Mouse (Mus musculus): ENCODE measurements at regions not wholly inside any gene's neighbourhood (a gene's known extent, or its start where the extent isn't known, plus 50 kb on each side); places are given as distances from the start of the nearest gene placed in this dataset.

DNA sequence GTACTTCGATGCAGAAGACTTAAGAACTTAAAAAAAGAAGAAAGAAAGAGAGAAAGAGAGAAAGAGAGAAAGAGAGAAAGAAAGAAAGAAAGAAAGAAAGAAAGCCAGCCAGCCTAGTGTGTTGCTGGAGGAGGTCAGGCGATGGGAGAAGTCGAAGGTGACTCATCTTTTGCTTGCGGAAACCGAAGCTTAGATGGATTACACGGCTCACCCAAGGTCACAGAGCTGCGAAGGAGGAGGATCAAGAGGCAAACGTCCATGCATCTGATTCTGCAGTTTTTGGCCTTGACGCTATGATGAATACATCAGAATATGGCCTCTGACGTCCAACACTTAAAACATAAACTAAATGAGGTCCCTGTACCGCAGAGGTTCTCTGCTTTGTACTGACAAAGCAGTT, 192.4 kb upstream of the Tmem45b start:
- no peak overlapping the region for H3K4me3 ChIP-seq (ENCODE audit: low read depth, low read length)
- no peaks in the 10 kb centered on the region for H3K4me1 ChIP-seq (ENCODE audit: insufficient read depth)
- H3K4me2 ChIP-seq (ENCODE audit: low read depth, low read length) = no peak overlapping the region
- no peak for TF ChIP-seq EP300 (IDR thresholded peaks at IDR 0.05; ENCODE audit: low read depth)
- TF ChIP-seq CTCF (IDR thresholded peaks at IDR 0.05; ENCODE audit: low read depth) = no peak
- WGBS (ENCODE audit: insufficient replicate concordance) = 70% methylated on average over 11 of the region's 11 CpGs
- H3K27me3 ChIP-seq (ENCODE audit: insufficient read depth, low read length) = no peaks in the 10 kb centered on the region
- ATAC-seq (no peak), DNase-seq (no peak)
- H3K27ac ChIP-seq (ENCODE audit: low read depth) = no peak overlapping the region
- H3K36me3 ChIP-seq (replicated peaks; ENCODE audit: insufficient read depth, low read length) = no peaks in the 10 kb centered on the region
- H3K9ac ChIP-seq (replicated peaks) = no peak overlapping the region
- H3K9me3 ChIP-seq (ENCODE audit: low read length) = no peaks in the 10 kb centered on the region

DNA sequence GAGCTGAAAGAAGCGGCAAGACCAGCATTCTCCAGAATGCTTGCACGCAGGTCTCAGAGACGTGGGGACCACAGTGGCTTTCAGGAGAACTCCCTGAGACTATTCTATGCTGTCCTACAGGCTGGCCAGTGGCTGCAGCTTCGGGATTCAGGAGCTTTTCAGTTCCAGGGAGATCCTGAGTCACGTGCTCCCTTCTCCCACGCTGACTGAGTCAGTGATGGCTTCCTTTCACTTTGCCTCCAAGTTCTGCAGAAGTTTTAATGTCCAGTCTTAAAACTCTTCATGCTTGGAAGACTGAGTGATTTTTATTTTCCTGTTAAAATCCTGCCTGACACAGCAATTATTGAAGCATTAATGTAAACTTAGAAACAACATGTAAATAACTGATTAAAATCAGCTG, 190.5 kb upstream of the Tmem45b start:
- Histone ChIP-seq H3K27ac (ENCODE audit: low read depth) (no peak overlapping the region), H3K9me3 (ENCODE audit: low read length) (no peaks in the 10 kb centered on the region), H3K27me3 (ENCODE audit: insufficient read depth, low read length) (no peaks in the 10 kb centered on the region), H3K4me1 (ENCODE audit: insufficient read depth) (no peaks in the 10 kb centered on the region), H3K9ac (replicated peaks) (no peak overlapping the region), H3K4me3 (ENCODE audit: low read depth, low read length) (no peak overlapping the region), H3K4me2 (ENCODE audit: low read depth, low read length) (no peak overlapping the region), H3K36me3 (replicated peaks; ENCODE audit: insufficient read depth, low read length) (no peaks in the 10 kb centered on the region)
- 64% methylated on average over 6 of the region's 6 CpGs for WGBS (ENCODE audit: insufficient replicate concordance)
- TF ChIP-seq EP300 (IDR thresholded peaks at IDR 0.05; ENCODE audit: low read depth) (no peak), CTCF (IDR thresholded peaks at IDR 0.05; ENCODE audit: low read depth) (no peak)
- no peak for DNase-seq
- ATAC-seq = no peak

DNA sequence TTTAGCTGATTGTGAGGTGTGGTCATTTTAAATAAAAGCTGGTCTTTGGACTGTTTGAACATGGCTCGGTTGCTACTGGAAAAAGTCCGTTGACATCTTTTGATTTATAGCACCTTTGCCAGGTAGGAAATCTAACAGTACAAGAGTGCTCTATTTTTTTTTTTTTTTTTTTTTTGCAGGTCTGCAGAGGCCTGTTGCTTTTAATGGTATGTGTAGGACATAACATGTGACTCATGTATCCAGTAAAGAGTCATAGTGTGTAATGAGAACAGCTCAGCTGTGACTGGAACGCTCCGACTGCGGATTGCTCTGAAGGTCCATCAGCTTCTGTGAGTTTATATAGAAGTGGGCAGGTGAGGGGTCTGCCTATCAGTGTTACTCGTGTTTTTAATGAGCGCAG, 190.0 kb upstream of the Tmem45b start:
- no peak for ATAC-seq

DNA sequence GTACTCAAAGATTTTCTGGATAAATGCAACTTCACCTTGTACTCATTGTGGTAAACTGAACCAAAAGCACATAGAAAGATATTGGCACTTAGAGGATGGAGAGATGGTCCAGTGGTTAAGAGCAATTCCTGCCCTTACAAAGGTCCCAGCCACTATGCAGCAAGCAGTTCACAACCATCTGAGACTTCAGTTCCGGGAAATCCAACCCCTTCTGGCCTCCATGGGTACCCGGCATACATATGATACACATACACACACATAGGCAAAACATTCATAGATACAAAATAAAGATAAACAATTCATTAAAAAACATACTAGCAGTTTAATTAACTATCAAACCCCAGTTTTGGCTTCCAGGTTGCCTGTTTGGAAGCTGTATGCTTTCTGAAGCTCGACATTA, 189.5 kb upstream of the Tmem45b start:
- 73% methylated on average over 3 of the region's 3 CpGs for WGBS (ENCODE audit: insufficient replicate concordance)
- DNase-seq (no peak), ATAC-seq (no peak)
- TF ChIP-seq EP300 (IDR thresholded peaks at IDR 0.05; ENCODE audit: low read depth) (no peak), CTCF (IDR thresholded peaks at IDR 0.05; ENCODE audit: low read depth) (no peak)
- Histone ChIP-seq H3K9ac (replicated peaks) (no peak overlapping the region), H3K4me2 (ENCODE audit: low read depth, low read length) (no peak overlapping the region), H3K27ac (ENCODE audit: low read depth) (no peak overlapping the region), H3K9me3 (ENCODE audit: low read length) (no peaks in the 10 kb centered on the region), H3K4me3 (ENCODE audit: low read depth, low read length) (no peak overlapping the region), H3K4me1 (ENCODE audit: insufficient read depth) (no peaks in the 10 kb centered on the region), H3K27me3 (ENCODE audit: insufficient read depth, low read length) (no peaks in the 10 kb centered on the region), H3K36me3 (replicated peaks; ENCODE audit: insufficient read depth, low read length) (no peaks in the 10 kb centered on the region)

More for the DNA sequence above, 190.0 kb upstream of the Tmem45b start:
- Histone ChIP-seq H3K4me3 (ENCODE audit: low read depth, low read length) (no peak overlapping the region), H3K9me3 (ENCODE audit: low read length) (no peaks in the 10 kb centered on the region), H3K4me2 (ENCODE audit: low read depth, low read length) (no peak overlapping the region), H3K27me3 (ENCODE audit: insufficient read depth, low read length) (no peaks in the 10 kb centered on the region), H3K36me3 (replicated peaks; ENCODE audit: insufficient read depth, low read length) (no peaks in the 10 kb centered on the region), H3K4me1 (ENCODE audit: insufficient read depth) (no peaks in the 10 kb centered on the region), H3K27ac (ENCODE audit: low read depth) (no peak overlapping the region), H3K9ac (replicated peaks) (no peak overlapping the region)
- no peak for TF ChIP-seq CTCF (IDR thresholded peaks at IDR 0.05; ENCODE audit: low read depth)
- no peak for TF ChIP-seq EP300 (IDR thresholded peaks at IDR 0.05; ENCODE audit: low read depth)
- WGBS (ENCODE audit: insufficient replicate concordance) = 76% methylated on average over 7 of the region's 7 CpGs
- no peak for DNase-seq

DNA sequence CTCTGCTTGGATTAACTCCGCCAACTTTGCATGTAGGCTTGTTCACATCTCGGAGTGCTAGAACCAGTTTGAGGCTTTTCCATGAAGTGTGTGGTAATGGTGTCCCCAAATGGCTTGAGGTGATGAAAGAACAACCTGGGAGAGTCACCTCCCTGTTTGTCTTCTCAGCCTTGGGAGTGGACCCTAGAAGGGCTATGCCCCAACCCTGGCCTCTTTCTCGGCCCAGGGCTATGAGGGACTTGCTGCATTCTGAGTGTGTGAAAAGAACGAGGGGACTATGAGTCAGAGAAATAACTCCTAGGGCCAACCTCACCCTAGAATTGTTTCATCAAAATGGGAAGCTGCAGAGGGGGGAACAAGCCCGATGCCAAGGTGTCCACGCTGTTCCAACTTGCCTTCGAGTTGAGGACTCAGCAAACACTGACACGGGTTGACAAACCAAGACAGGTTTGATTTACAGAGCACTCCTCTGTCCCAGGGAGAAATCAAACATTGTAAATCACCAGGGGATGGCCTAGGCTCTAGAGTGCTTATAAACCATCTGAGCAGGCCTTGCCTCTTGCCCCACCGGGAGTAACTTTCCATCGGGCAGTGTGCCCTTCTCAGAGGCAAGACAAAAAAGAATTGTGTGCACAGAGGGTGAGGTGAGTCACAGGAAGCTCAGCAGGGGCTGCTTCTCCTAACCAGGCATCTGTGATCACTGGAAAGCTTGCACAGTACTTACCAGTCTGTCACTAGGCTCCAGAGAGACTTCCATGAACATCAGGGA, 186.3 kb upstream of the Tmem45b start:
- WGBS (ENCODE audit: insufficient replicate concordance) = 65% methylated on average over 10 of the region's 10 CpGs
- no peak for DNase-seq

DNA sequence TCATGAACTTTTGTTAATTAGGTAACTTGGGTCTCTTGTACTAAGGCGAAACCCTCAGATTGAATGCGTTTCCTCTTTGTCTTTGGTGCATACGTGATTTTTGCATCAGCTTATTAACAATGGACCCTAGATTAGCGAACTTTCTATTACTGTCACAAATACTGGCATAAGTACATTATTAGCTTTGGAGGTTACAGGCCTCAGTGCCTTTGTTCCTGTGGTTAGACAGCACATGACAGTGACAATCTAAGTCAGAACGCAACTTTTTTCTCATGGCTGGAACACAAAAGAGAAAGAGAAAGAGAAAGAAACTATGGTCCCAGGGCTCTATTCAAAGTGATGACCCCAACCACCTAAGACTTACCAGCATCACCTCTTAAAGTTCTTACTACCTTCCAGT, 184.8 kb upstream of the Tmem45b start:
- Histone ChIP-seq H3K27me3 (ENCODE audit: insufficient read depth, low read length) (no peaks in the 10 kb centered on the region), H3K4me2 (ENCODE audit: low read depth, low read length) (no peak overlapping the region), H3K9me3 (ENCODE audit: low read length) (no peaks in the 10 kb centered on the region), H3K4me1 (ENCODE audit: insufficient read depth) (no peaks in the 10 kb centered on the region), H3K4me3 (ENCODE audit: low read depth, low read length) (no peak overlapping the region), H3K36me3 (replicated peaks; ENCODE audit: insufficient read depth, low read length) (no peaks in the 10 kb centered on the region), H3K27ac (ENCODE audit: low read depth) (no peak overlapping the region), H3K9ac (replicated peaks) (no peak overlapping the region)
- no peak for ATAC-seq
- no peak for DNase-seq
- 84% methylated on average over 5 of the region's 5 CpGs for whole genome bisulfite sequencing (ENCODE audit: insufficient replicate concordance)
- TF ChIP-seq CTCF (IDR thresholded peaks at IDR 0.05; ENCODE audit: low read depth) (no peak), EP300 (IDR thresholded peaks at IDR 0.05; ENCODE audit: low read depth) (no peak)

More for the DNA sequence above, 186.3 kb upstream of the Tmem45b start:
- Histone ChIP-seq H3K27me3 (ENCODE audit: insufficient read depth, low read length) (no peaks in the 10 kb centered on the region), H3K4me2 (ENCODE audit: low read depth, low read length) (no peak overlapping the region), H3K9ac (replicated peaks) (no peak overlapping the region), H3K36me3 (replicated peaks; ENCODE audit: insufficient read depth, low read length) (no peaks in the 10 kb centered on the region), H3K4me1 (ENCODE audit: insufficient read depth) (no peaks in the 10 kb centered on the region), H3K4me3 (ENCODE audit: low read depth, low read length) (no peak overlapping the region), H3K27ac (ENCODE audit: low read depth) (no peak overlapping the region), H3K9me3 (ENCODE audit: low read length) (no peaks in the 10 kb centered on the region)
- TF ChIP-seq EP300 (IDR thresholded peaks at IDR 0.05; ENCODE audit: low read depth) (no peak), CTCF (IDR thresholded peaks at IDR 0.05; ENCODE audit: low read depth) (no peak)
- no peak for ATAC-seq
